Mouse (Mus musculus) kidney, embryonic 14.5 days (tissue): ENCODE measurements around the gene Pde8a. TPM values are rescaled to one million over a fixed set of nuclear protein-coding genes. Genes with fewer than 3 reads are reported as not detected.

Source experiments
- ATAC-seq: fragments of 200-750 bp; cut with Nextera tagmentation; 2 replicates; pipeline ENCODE4 v1.8.0; 2017; ENCODE audit warnings: moderate number of reproducible peaks, mild to moderate bottlenecking, moderate TSS enrichment, moderate library complexity; ENCODE audit not compliant: low FRiP score, low TSS enrichment
- H3K27ac ChIP-seq: fragments of 300-500 bp; sonication (generic); 2 replicates; pipeline ENCODE4 v1.5.1; 2014; ENCODE audit warnings: low read depth, mild to moderate bottlenecking, low read length, moderate library complexity, mixed read lengths
- H3K27me3 ChIP-seq: fragments of 300-500 bp; sonication (generic); 2 replicates; pipeline ENCODE4 v1.6.1; 2014; ENCODE audit warnings: mild to moderate bottlenecking, low read length; ENCODE audit not compliant: control insufficient read depth, insufficient read depth
- H3K36me3 ChIP-seq: fragments of 300-500 bp; sonication (generic); 2 replicates; pipeline ENCODE4 v1.6.1; 2014; ENCODE audit warnings: low read length, mixed read lengths; ENCODE audit not compliant: control insufficient read depth, insufficient read depth
- H3K4me1 ChIP-seq: fragments of 300-500 bp; sonication (generic); 2 replicates; pipeline ENCODE4 v1.6.1; 2014; ENCODE audit warnings: low read length, mixed read lengths; ENCODE audit not compliant: control insufficient read depth, insufficient read depth
- H3K4me2 ChIP-seq: fragments of 300-500 bp; sonication (generic); replicated peaks from 2 replicates; pipeline ENCODE4 v1.6.1; 2014; ENCODE audit warnings: low read depth, mild to moderate bottlenecking, low read length
- H3K4me3 ChIP-seq: fragments of 300-500 bp; sonication (generic); 2 replicates; pipeline ENCODE4 v1.5.1; 2014; ENCODE audit warnings: mild to moderate bottlenecking, low read length
- H3K9ac ChIP-seq: fragments of 300-500 bp; sonication (generic); 2 replicates; pipeline ENCODE4 v1.6.1; 2014; ENCODE audit warnings: low read depth, mild to moderate bottlenecking, low read length, moderate library complexity
- H3K9me3 ChIP-seq: fragments of 300-500 bp; sonication (generic); 2 replicates; pipeline ENCODE4 v1.6.1; 2016; ENCODE audit warnings: low read length; ENCODE audit not compliant: control insufficient read depth
- WGBS: fragments of 180-500 bp; shearing (Covaris S2); extraction: QIAGEN DNeasy Blood & Tissue Kit; methylation state at CpG from one replicate; pipeline ENCODE4 v1.1.7; 2014; 5-methylcytosine and 5-hydroxymethylcytosine counted together
- polyA plus RNA-seq: library from polyadenylated mRNA; unstranded; fragments of >200 nt; fragmentation: Nextera tagmentation; extraction: Ambion mirVana; gene quantifications from 2 replicates; pipeline ENCODE4 v1.2.1, GENCODE M21; 2014

The Pde8a gene
- polyA plus RNA-seq, 1 experiment from 2014 or later: 7.6 TPM

- no peak for ATAC-seq
- WGBS: 67% methylated on average over 7 of the region's 7 CpGs
- no peaks in the 10 kb centered on the region for H3K36me3 ChIP-seq
- H3K9ac ChIP-seq: no peak overlapping the region
- H3K4me2 ChIP-seq: no peak overlapping the region
- H3K27me3 ChIP-seq: no peaks in the 10 kb centered on the region
- no peaks in the 10 kb centered on the region for H3K4me1 ChIP-seq
- no peaks in the 10 kb centered on the region for H3K9me3 ChIP-seq
- H3K4me3 ChIP-seq: no peak overlapping the region
- no peak overlapping the region for H3K27ac ChIP-seq
Measured at GRCm38 (mm10) chr7:81355746-81356145, 142.3 kb downstream of the Pde8a start.

GRCm38 (mm10) chr7:81356360-81356759 lies 143.0 kb downstream of the Pde8a start:
- no peak overlapping the region for H3K27ac ChIP-seq
- no peaks in the 10 kb centered on the region for H3K27me3 ChIP-seq
- no peak overlapping the region for H3K9ac ChIP-seq
- no peaks in the 10 kb centered on the region for H3K36me3 ChIP-seq
- no peaks in the 10 kb centered on the region for H3K4me1 ChIP-seq
- H3K4me2 ChIP-seq: no peak overlapping the region
- H3K4me3 ChIP-seq: no peak overlapping the region
- 68% methylated on average over 1 of the region's 1 CpGs for WGBS
- ATAC-seq: no peak
- H3K9me3 ChIP-seq: no peaks in the 10 kb centered on the region

GRCm38 (mm10) chr7:81356975-81357374 lies 143.6 kb downstream of the Pde8a start:
- Histone ChIP-seq H3K4me3 (no peak overlapping the region), H3K9ac (no peak overlapping the region), H3K4me2 (no peak overlapping the region), H3K27ac (no peak overlapping the region), H3K4me1 (no peaks in the 10 kb centered on the region), H3K9me3 (no peaks in the 10 kb centered on the region), H3K36me3 (no peaks in the 10 kb centered on the region), H3K27me3 (no peaks in the 10 kb centered on the region)
- 67% methylated on average over 7 of the region's 7 CpGs for WGBS
- ATAC-seq: no peak

GRCm38 (mm10) chr7:81367946-81368345 lies 154.6 kb downstream of the Pde8a start:
- Histone ChIP-seq H3K9me3 (no peaks in the 10 kb centered on the region), H3K36me3 (no peaks in the 10 kb centered on the region), H3K27ac (no peak overlapping the region), H3K4me3 (no peak overlapping the region), H3K4me2 (no peak overlapping the region), H3K27me3 (no peaks in the 10 kb centered on the region), H3K4me1 (peaks cover 3% of the 10 kb centered on the region; the same call in 1 of the 2 replicates), H3K9ac (no peak overlapping the region)
- no peak for ATAC-seq
- 63% methylated on average over 3 of the region's 3 CpGs for WGBS

- Histone ChIP-seq H3K27ac (no peak overlapping the region), H3K4me2 (no peak overlapping the region), H3K27me3 (no peaks in the 10 kb centered on the region), H3K4me3 (no peak overlapping the region), H3K9me3 (no peaks in the 10 kb centered on the region), H3K36me3 (no peaks in the 10 kb centered on the region), H3K4me1 (peaks cover 3% of the 10 kb centered on the region; the same call in 1 of the 2 replicates), H3K9ac (no peak overlapping the region)
- no peak for ATAC-seq
- 59% methylated on average over 3 of the region's 3 CpGs for WGBS
Measured at GRCm38 (mm10) chr7:81369724-81370123, 156.3 kb downstream of the Pde8a start.

GRCm38 (mm10) chr7:81371811-81372210 lies 158.4 kb downstream of the Pde8a start:
- no peak for ATAC-seq
- Histone ChIP-seq H3K4me1 (peaks cover 3% of the 10 kb centered on the region; the same call in 1 of the 2 replicates), H3K36me3 (no peaks in the 10 kb centered on the region), H3K4me2 (no peak overlapping the region), H3K27me3 (no peaks in the 10 kb centered on the region), H3K27ac (no peak overlapping the region), H3K4me3 (no peak overlapping the region), H3K9ac (no peak overlapping the region), H3K9me3 (no peaks in the 10 kb centered on the region)
- 16% methylated on average over 5 of the region's 5 CpGs for WGBS

- WGBS: 4% methylated on average over 13 of the region's 13 CpGs
- Histone ChIP-seq H3K9ac (no peak overlapping the region), H3K4me1 (peaks cover 3% of the 10 kb centered on the region; the same call in 1 of the 2 replicates), H3K27ac (no peak overlapping the region), H3K9me3 (no peaks in the 10 kb centered on the region), H3K27me3 (no peaks in the 10 kb centered on the region), H3K4me2 (peak overlapping the region; percentile 17; the same call in 1 of the 2 replicates), H3K36me3 (no peaks in the 10 kb centered on the region), H3K4me3 (no peak overlapping the region)
- ATAC-seq: peak; percentile 79
Measured at GRCm38 (mm10) chr7:81372337-81372920, 159.0 kb downstream of the Pde8a start.

- no peak overlapping the region for H3K4me3 ChIP-seq
- no peaks in the 10 kb centered on the region for H3K4me1 ChIP-seq
- H3K36me3 ChIP-seq: no peaks in the 10 kb centered on the region
- H3K9ac ChIP-seq: no peak overlapping the region
- 42% methylated on average over 1 of the region's 1 CpGs for WGBS
- no peak overlapping the region for H3K4me2 ChIP-seq
- no peaks in the 10 kb centered on the region for H3K9me3 ChIP-seq
- H3K27ac ChIP-seq: no peak overlapping the region
- H3K27me3 ChIP-seq: no peaks in the 10 kb centered on the region
- ATAC-seq: no peak
Measured at GRCm38 (mm10) chr7:81379363-81379762, 166.0 kb downstream of the Pde8a start.
